Mouse (Mus musculus): Measurements from ENCODE around the gene 1700040F15Rik.
"Not testable (repeated sequence)": the region's sequence is repeated elsewhere in the genome, so short reads cannot be mapped to it uniquely, and the experiment has no call there.

The 1700040F15Rik gene

DNA sequence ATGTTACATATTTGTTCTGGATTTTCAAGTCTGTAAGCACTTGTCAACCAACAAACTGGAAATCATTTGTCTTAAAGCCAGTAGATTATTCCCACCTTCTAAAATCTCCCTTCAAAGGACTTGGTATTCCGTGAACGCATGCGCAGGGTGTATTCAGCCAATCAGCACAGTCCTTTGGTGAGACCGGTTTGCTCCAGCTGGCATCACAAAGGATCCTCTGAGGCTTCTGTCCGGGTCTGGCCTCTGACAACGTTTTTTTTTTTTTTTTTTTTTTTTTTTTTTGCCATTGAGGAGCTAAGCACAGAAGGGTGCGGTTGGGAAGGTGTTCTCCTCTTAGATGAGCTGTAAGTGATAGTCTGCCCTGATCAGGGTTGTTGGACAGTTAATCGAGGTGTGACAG, at the start of gene 1700040F15Rik:
1700040F15Rik (plus strand) TSS at position 301 of the 400 bp plus-strand sequence.
- not testable (repeated sequence) for DNase-seq

Measured in lung, postnatal 14 days (tissue).